Mouse (Mus musculus) left cerebral cortex, postnatal 4 days (tissue): ENCODE measurements around the gene Sult6b2. TPM values are rescaled to one million over a fixed set of nuclear protein-coding genes. Genes with fewer than 3 reads are reported as not detected.
A peak's percentile ranks its signal among the peaks of the same experiment; 100 is the strongest.

ENCODE experiments used
- DNase-seq: peaks from one replicate; pipeline ENCODE4 v3.0.0-alpha.2; 2022
- intact Hi-C: fragments of 180-260 bp; cut with DNase I; formaldehyde crosslinking; loops from one replicate; pipeline ENCODE4 v1.15.1; 2025
- total RNA-seq, 2 experiments: library from RNA; stranded (reverse); gene quantifications; 2 replicates each; pipeline ENCODE4 v1.2.3; 2021

Sult6b2 gene
- total RNA-seq, 2 experiments from 2014 or later, result 0.16 TPM; not detected in 1

DNA sequence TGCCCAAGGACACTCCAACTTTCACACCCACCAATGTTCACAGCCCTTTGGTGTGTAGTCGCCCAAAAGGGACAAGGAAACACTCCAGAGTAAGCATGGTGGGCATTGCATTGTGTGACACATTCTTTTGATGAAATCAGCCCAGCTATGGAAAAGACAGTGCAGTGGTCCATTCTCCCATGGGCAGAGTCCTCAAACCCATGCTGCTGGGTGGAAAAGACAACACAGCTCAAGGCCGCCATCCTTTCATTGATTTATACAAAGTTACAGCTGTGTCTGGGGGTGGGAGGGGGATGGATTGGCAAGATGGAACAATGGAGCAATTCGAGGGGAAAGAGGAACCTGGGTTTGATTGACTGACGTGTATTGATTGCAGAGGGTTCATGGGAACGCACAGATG, 8.7 kb upstream of the Sult6b2 start:
- intact Hi-C loops, result no loop called here
- DNase-seq, result no peak

DNA sequence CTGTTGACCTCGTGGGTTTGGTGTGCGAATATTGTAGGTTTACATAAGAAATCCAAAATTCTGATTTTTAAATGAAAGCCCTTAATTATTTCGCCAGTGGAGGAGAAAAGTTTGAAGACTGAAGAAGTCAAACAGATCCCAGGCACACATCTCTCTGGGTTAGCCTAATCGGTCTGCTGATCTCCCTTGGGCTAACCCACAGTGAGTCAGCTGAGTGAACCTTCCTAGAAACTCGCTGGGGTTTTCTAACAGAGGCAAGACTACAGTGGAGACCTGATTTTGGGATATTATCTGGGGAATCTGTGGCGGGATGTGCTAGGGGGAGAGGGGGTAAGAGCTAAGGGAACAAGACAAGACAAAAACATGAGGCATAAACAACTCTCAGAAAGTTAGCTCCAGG, 5.9 kb upstream of the Sult6b2 start:
- intact Hi-C loops, result no loop called here

DNA sequence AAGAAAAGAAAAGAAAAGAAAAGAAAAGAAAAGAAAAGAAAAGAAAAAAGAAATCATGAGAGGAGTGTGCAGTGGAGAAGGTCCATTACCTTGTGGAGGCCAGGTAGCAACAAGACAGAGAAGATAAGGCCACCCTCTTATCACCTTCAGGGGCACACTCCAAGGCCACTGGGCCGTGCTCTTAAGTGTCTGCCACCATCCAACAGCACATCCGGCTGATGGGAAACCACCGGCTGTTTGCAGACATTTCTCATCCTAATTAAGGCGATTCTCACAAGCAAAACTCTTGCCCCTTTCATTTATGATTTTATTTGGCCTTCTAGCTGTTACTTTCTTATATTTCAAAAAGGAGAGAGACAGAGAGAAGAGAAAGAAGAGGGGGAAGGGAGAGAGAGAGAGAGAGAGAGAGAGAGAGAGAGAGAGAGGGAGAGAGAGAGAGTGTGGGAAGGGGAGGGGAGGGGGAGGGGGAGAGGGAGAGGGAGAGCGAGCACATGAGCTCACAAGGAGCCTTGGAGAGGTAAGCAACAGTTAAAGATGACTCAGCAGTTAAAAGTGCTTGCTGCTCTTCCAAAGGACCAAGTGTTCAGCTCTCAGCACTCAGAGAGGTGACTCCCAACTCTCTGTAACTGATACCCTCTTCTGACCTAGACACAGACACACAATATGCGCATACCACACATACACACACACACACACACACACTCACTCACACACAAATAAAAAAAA, 5.2 kb upstream of the Sult6b2 start:
- intact Hi-C loops, result no loop called here
- no peak for DNase-seq

More for the DNA sequence above, 5.9 kb upstream of the Sult6b2 start:
- no peak for DNase-seq

DNA sequence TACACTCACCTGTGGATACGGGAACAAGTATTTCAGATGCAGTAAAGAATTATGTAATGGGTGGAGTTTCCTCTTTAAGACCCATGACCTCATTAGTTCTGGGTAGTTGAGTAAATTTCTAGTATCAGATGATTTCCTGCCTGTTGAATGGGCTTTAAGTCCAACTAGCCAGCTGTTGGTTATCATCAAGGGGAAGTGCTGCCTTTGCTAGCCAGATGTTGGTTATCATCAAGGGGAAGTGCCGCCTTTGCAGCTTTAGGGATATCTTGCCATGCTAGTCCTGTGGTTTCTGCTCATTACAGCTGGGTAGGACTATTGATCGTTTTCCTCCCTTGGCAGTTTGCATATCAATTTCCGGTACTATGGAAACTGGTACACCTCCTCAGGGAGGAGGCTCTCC, 2.0 kb upstream of the Sult6b2 start:
- intact Hi-C loops, result no loop called here
- no peak for DNase-seq

DNA sequence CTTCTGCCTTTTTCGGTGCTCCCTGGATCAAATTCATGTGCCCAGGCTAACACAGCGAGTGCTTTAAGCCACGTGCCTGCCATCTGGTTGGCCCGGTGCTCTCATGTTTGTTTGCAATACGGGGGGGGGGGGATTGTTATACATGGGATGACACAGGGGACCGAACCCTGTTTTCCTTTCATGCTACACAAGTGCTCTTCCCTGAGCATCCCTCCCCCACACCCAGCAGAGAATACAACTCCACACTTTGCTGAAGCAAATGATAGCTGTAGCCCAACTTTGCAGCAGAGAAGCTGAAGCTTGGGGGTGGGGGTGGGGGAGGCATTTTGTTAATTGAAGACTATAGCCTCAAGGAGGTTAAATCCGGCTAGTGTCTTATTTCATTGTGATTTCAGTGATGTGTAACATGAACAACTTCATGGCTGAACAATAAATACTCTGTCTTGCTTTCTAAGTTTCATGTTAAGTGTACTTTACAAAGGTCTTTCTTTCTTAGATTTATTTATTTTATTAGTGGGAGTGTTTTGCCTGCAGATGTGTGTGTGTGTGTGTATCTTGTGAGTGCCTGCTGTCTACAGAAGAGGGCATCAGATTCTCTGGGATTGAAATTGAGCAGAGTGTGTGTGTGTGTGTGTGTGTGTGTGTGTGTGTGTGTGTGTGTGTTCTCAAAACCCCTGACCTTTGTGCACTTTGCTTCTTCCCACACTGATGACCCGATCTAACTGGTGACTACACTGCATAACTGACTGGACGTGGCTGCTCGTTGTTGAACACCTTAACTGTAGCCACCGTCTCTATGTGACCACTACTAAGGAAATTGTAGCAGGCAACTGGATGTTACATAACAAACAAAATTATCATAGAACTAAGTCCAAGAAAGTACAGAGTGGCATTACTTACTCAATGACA, 1.4 kb downstream of the Sult6b2 start:
- intact Hi-C loops, result no loop called here
- DNase-seq, result no peak

DNA sequence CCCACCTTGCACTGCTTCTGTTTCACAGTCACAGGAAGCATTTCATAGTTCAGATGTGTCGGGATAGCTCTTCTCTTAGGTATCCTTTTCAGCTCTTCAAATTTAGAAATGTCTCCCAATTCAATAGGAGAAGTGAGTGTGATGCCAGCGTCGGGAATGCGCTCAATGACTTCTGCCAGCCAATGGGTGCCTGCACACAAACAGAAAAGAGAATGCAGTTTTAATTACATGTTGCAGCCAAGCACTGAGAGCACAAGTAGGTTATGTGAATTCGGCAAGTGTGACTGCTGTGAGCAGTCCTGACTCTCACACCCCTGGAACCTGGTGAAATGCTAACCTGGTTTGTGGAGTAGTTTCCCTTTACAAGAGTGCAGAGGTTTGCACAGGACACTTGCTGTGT, 2.6 kb downstream of the Sult6b2 start:
- intact Hi-C loops, result no loop called here
- DNase-seq, result no peak

DNA sequence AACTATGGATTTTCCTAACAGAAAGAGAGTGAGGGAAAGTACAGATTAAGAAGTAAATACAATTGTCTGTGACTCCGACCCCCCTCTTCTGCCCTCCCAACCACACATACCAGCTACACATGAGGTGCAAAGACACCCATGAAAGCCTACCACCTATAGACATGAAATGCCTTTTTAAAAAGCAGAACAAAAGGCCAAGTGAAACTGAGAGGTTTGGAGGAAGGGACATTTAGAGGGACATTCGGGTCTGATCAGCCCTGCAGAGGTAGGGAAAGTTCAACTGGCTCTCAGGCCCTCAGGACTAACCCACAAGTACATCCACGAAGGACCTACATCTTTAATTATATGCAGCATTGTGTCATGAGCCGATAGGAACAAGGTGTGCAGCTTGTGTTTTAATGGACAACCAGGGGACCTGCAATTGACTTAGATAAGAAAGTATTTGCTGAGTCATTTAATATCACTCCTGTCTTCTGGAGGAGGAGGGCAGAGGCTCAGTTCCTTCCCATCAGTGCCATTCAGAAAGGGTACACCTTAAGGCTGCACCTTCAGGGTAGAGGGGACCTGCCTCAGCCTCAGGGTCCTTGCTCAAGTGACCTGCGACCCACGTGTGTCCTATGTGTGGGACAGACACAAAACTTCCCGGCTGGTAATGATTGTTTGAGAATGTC, 4.5 kb downstream of the Sult6b2 start:
- intact Hi-C loops, result no loop called here
- DNase-seq, result no peak

DNA sequence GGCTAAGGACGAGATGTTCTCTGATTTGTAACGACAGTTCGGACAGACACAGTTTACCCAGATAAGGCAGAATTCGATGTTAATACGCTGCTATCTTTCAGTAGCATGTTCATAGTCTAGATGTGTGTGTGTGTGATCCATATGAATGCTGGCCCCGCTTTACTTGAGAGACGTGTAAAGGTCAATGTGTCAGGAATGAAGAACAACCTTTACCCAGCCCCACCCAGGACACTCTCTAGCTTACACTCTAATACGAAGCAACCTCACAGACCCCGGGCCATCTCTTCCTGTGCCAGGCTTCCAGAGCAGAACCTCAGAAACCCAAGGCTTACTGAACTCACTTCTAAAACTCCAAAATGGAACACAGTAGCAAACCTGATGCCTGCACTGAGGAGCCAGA, 5.5 kb downstream of the Sult6b2 start:
- no peak for DNase-seq
- intact Hi-C loops, result no loop called here

DNA sequence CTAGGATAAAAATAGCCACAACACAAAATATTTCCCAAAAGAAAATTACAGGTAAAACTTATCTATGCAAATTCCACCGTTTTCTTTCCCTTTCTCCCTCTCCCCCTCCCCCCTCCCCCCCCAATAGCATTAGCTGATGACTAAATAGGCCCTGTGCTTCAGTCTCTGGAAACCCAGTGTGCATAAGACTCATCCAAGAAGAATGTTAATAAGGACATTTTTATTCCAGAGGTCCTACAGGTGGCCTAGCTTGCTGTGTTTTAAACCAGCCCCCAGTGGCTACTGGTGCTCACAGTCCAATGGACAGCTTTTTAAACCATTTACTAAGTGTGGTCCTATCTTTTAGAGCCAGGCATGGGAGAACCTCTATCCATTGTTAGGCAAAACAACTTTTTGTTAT, 6.3 kb downstream of the Sult6b2 start:
- intact Hi-C loops, result no loop called here
- DNase-seq, result no peak

DNA sequence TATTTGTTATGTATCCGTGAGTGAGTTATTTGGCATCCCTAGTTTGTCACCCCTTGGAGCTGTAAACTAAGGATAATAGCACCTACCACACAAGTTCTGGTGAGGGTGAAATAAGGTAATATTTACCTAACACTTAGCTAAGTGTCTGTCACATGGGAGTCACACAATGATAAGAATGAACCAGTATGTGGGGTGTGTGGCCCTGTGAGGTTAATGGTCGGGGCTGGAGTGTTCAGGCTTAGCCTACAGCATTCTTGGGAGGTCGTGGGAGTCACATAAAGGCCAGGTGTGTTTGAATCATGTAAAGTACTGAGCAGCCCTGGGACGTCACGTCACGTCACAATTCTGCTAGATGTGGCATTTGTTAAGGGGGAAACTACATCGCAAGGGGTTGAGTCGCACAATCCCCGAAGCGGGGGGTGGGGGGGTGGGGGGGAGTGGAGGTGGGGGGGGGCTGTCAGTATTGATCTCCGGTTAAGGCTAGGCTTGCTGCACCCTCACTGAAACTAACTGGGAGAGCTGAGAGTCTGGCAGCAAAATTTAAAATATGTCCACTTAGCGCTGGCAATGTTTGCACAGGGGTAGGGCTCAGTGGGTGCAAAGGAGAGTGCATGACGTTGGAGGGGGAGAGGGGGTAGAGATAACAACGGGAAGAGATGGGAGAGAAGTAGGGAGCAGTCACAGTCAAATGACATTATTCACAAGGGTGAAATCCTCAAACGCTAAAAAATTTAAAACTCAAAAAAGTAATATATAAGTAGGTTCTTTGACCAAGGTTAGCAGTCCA, 8.5 kb downstream of the Sult6b2 start:
- DNase-seq, result no peak
- intact Hi-C loops, result no loop called here

DNA sequence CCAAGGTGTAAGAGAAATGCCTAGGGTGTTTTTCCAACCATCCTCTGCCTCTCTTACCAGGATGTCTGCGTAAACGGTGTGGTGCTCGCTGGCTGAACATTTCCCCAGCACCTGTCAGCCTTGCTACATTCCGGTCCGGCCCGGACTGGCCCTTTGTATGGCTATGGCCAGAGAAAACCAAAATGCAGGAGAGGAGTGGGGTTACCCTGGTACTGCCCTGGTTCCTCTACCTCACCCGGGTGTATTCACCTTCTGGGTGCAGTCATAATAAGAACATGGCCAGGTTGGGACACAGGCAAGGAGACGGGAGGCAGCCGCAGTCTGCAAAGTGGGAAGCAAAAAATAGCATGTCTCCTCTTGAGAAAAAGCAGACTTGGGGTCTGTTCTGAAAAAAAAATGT, 9.2 kb downstream of the Sult6b2 start:
- intact Hi-C loops, result no loop called here
- DNase-seq, result no peak

DNA sequence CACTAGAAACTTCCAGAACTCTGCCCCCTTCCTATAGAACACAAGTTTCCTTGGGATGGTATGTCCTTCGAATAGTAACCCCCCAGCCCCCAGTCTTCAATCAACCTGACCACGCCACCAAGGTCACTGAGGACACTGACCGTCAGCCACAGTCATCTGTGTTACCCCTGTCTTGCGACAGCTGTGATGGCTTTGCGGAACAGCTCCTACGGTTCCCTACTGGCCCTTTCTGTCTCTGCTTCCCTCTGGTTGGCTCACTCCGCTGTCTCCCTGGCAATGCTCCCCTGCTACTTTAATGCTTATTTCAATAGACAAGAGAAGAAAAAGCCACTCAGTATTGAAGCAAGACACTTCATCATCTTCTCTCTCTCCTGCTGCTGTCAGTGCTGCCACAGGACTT, 10.8 kb downstream of the Sult6b2 start:
- intact Hi-C loops, result no loop called here
- peak; percentile 62 for DNase-seq

DNA sequence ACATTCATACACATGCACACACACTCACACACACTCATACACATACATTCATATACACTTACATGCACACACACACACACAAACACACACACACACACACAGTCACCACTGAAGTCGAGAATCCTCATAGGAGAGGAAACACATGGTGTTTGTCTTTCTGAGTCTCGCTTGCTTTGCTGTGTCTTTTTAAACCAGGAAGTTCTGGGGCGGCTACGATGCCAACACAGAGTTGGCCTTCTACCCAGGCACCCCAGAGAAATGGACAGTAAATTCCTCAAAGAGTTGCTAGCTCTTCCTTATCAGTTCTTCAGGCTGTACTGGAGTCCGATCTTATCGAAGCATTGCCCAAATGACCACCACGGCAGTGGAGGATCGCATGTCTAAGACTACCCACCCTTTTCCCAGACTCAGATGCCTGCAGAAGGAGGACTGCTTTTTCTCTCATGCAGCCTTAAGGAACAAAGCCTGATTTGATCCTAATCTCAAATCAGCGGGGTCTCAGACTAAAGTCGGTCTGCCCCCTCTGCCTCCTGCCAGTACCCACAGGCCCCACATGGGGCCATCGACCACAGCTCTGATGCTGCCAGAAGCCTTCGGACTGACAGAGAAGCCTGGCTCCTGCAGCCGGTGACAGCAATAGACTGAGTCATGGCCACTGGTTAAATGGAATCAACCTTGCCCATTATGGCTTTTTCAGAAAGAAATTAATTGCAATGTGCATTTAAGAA, 11.9 kb downstream of the Sult6b2 start:
- peak; percentile 82 for DNase-seq
- intact Hi-C loops, result no loop called here

DNA sequence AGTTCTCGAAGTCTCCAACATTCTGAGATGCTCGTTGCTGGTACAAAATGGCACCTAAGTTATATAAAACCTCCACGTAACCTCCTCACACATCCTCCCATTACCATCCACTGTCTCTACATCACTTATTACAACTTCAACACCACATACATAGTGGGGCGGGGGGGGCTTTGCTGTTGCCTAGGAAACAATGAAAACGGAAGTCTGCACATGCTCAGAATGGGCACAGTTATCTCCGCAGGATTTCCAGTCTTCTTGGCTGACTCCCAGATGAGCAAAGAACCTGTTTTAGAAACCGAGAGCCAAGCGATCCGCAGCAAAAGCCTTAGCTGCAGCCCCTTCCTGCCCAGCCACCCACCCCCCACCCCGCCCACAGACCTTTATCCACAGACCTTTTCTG, 14.6 kb downstream of the Sult6b2 start:
- DNase-seq, result no peak
- intact Hi-C loops, result loop anchor here (5.0 kb wide), 1 partner anchor 173 kb away; the partner anchor contains the start of gene St8sia1

DNA sequence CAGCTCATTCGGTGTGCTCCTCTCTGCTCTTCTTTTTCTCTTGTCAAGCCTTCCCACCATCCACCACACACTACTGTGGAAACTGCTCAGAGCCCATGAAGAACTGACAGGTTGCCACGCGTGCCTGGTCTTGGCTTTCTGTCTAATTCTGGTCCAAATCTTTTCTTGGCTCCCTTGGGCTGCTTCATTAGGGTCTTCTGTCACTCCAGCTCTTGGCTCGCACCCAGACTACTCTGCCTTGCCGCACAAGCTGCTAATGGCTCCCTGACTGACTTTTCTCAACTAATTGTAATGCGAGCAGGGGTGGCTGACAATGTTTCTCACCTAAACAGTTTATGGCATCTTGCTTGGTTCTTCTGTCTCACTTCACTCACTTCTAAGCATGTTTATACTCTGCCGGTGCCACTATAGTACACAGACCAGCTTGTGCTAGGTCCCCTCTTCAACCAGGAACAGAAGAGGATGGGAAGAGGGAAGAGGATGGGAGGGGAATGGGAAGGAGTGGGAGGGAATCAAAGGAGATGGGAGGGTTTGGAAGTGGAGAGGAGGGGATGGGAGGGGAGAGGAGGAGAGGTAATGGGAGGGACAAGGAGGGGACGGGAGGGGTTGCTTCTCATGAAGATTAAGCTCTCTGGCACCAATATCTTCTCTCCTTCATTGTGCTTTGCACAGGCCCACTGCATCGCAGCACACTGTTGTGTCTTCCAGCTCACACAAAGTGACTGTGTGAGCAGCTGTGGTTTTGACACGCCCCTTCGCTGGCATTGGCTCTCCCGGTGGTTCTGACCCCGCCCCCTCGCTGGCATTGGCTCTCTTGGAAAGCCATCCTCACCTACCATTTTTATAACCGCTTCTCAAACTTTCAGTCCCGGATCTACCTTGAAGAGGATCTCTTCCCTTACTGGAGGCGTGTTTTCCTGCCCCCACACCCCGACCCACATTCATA, 16.0 kb downstream of the Sult6b2 start:
- intact Hi-C loops, result loop anchor here (5.0 kb wide), 1 partner anchor 174 kb away; the partner anchor contains the start of gene St8sia1
- DNase-seq, result peak; percentile 84

DNA sequence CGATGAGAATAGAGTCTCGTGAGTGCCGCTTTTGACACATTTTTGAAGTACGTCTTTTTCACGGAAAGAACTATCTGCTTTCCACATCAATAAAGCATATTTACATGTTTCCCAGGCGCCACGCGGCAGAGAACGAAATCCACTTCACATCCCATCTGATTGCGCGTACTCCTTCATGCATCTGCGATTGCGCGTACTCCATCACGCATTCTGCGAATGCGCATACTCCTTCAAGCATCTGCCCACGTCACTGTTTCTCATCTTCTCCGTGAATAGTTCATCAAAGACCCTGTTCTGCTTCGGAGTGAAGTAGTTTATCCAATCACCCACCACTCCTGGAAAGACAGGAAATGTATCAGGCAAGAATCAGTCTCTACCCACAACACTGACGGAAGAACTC, 18.2 kb downstream of the Sult6b2 start:
- DNase-seq, result no peak

DNA sequence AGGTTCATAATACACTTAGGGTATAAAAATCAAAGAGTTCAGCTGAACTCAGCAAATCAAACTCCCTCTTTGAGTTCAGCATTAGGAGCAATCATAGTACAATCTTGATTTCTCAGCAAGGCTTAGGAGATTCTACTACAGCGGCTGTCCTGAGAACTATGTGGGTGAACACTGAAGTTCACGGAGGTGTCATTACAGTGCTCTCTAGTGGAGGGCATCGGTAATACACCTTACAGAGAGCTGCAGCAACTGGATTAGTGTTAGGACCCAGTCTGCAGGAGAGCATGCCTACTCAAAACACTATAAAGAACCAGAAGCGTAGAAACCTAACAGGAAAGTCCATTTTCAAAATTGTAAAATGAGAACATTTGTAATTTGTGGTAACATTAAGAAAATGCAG, 19.0 kb downstream of the Sult6b2 start:
- intact Hi-C loops, result loop anchor here (5.0 kb wide), 1 partner anchor 177 kb away; the partner anchor contains the start of gene St8sia1
- peak; percentile 45 for DNase-seq

More for the DNA sequence above, 18.2 kb downstream of the Sult6b2 start:
- intact Hi-C loops, result loop anchor here (5.0 kb wide), 1 partner anchor 176 kb away; the partner anchor contains the start of gene St8sia1

DNA sequence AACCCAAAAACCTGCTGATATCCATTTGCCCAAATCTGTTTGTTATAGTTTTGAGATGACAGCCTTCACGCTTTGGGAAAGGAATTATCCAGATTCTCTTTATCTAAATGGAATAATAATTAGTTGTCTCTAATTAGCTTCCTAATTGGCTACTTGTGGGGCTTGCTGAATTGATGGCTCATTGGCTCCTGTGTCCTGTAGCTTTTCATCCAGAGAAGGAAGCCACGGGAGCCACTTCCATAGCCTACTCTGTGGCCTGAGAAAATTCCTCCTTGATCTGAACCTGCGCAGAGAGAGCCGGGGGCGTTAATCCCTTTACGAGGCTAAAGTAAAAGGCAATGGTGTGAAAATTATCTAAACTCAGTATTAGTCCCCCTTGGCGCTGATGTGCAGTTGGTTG, 23.0 kb downstream of the Sult6b2 start:
- no peak for DNase-seq
- intact Hi-C loops, result no loop called here
